Mouse (Mus musculus): ENCODE measurements around the gene C1qbp. TPM values are rescaled to one million over a fixed set of nuclear protein-coding genes. Genes with fewer than 3 reads are reported as not detected.
A peak's percentile ranks its signal among the peaks of the same experiment; 100 is the strongest.

The C1qbp gene
- polyA plus RNA-seq, 1 experiment from 2014 or later, result 274 TPM

DNA sequence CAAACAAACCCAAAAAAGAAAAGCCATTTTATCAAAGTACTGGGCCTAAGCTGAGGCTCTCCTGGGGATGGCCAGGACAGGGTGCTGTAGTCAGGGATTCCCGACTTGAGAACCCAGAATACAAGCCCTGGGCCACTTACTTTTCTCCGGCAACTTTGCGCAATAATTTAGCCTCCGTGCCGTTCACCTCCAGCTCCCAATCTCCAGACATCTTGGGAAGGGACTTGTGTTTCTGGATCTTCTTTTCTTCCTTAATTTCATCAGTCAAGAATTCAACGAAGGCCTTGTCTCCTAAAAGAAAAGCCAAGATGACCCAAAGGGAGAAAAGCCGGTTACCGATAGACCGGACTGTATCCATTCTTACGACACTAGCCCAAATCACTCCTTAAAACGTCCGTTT, 796 bp downstream of the C1qbp start:
- peak overlapping the region; percentile 82 for H3K9ac ChIP-seq (ENCODE audit: low read depth, low read length)
- ATAC-seq (replicated peaks; ENCODE audit: insufficient number of reproducible peaks, low FRiP score, low TSS enrichment), result no peak
- peak overlapping the region; percentile 80 for H3K4me3 ChIP-seq (ENCODE audit: low read depth, low read length)
- peaks cover 30% of the 10 kb centered on the region for H3K36me3 ChIP-seq (ENCODE audit: control insufficient read depth, insufficient read depth, low read length)
- H3K27me3 ChIP-seq (ENCODE audit: control insufficient read depth, insufficient read depth, low read length), result no peaks in the 10 kb centered on the region
- H3K4me2 ChIP-seq, result peak overlapping the region; percentile 87
- H3K27ac ChIP-seq (ENCODE audit: low read depth, low read length), result no peak overlapping the region
- H3K9me3 ChIP-seq (replicated peaks; ENCODE audit: control insufficient read depth, low read length), result no peaks in the 10 kb centered on the region
- peaks cover 7% of the 10 kb centered on the region for H3K4me1 ChIP-seq (ENCODE audit: control insufficient read depth, insufficient read depth, low read length)
- WGBS (ENCODE audit: insufficient replicate concordance), result 7% methylated on average over 12 of the region's 12 CpGs

- Histone ChIP-seq H3K4me1 (ENCODE audit: control insufficient read depth, insufficient read depth, low read length) (peaks cover 7% of the 10 kb centered on the region), H3K36me3 (ENCODE audit: control insufficient read depth, insufficient read depth, low read length) (peaks cover 36% of the 10 kb centered on the region), H3K4me3 (ENCODE audit: low read depth, low read length) (no peak overlapping the region), H3K27me3 (ENCODE audit: control insufficient read depth, insufficient read depth, low read length) (no peaks in the 10 kb centered on the region), H3K9ac (ENCODE audit: low read depth, low read length) (no peak overlapping the region), H3K4me2 (no peak overlapping the region; the same call in 1 of the 2 replicates), H3K9me3 (replicated peaks; ENCODE audit: control insufficient read depth, low read length) (no peaks in the 10 kb centered on the region), H3K27ac (ENCODE audit: low read depth, low read length) (no peak overlapping the region)
- ATAC-seq (replicated peaks; ENCODE audit: insufficient number of reproducible peaks, low FRiP score, low TSS enrichment), result no peak
- 87% methylated on average over 14 of the region's 14 CpGs for WGBS (ENCODE audit: insufficient replicate concordance)
Measured at GRCm38 (mm10) chr11:70980751-70981510, 1.9 kb downstream of the C1qbp start.

GRCm38 (mm10) chr11:70980232-70980631, 2.6 kb downstream of the C1qbp start:
- Histone ChIP-seq H3K4me1 (ENCODE audit: control insufficient read depth, insufficient read depth, low read length) (peaks cover 7% of the 10 kb centered on the region), H3K4me2 (no peak overlapping the region), H3K27me3 (ENCODE audit: control insufficient read depth, insufficient read depth, low read length) (no peaks in the 10 kb centered on the region), H3K36me3 (ENCODE audit: control insufficient read depth, insufficient read depth, low read length) (peaks cover 34% of the 10 kb centered on the region), H3K27ac (ENCODE audit: low read depth, low read length) (no peak overlapping the region), H3K9ac (ENCODE audit: low read depth, low read length) (no peak overlapping the region), H3K4me3 (ENCODE audit: low read depth, low read length) (no peak overlapping the region), H3K9me3 (replicated peaks; ENCODE audit: control insufficient read depth, low read length) (no peaks in the 10 kb centered on the region)
- ATAC-seq (replicated peaks; ENCODE audit: insufficient number of reproducible peaks, low FRiP score, low TSS enrichment), result no peak
- 80% methylated on average over 6 of the region's 6 CpGs for WGBS (ENCODE audit: insufficient replicate concordance)

- Histone ChIP-seq H3K9me3 (replicated peaks; ENCODE audit: control insufficient read depth, low read length) (no peaks in the 10 kb centered on the region), H3K4me2 (no peak overlapping the region), H3K27me3 (ENCODE audit: control insufficient read depth, insufficient read depth, low read length) (no peaks in the 10 kb centered on the region), H3K9ac (ENCODE audit: low read depth, low read length) (no peak overlapping the region), H3K27ac (ENCODE audit: low read depth, low read length) (no peak overlapping the region), H3K36me3 (ENCODE audit: control insufficient read depth, insufficient read depth, low read length) (peaks cover 30% of the 10 kb centered on the region), H3K4me1 (ENCODE audit: control insufficient read depth, insufficient read depth, low read length) (peaks cover 7% of the 10 kb centered on the region), H3K4me3 (ENCODE audit: low read depth, low read length) (no peak overlapping the region)
- WGBS (ENCODE audit: insufficient replicate concordance), result 80% methylated on average over 6 of the region's 6 CpGs
- no peak for ATAC-seq (replicated peaks; ENCODE audit: insufficient number of reproducible peaks, low FRiP score, low TSS enrichment)
Measured at GRCm38 (mm10) chr11:70977293-70977692, 5.5 kb downstream of the C1qbp start.

- no peaks in the 10 kb centered on the region for H3K27me3 ChIP-seq (ENCODE audit: control insufficient read depth, insufficient read depth, low read length)
- H3K4me1 ChIP-seq (ENCODE audit: control insufficient read depth, insufficient read depth, low read length), result peaks cover 4% of the 10 kb centered on the region; the same call in 1 of the 2 replicates
- WGBS (ENCODE audit: insufficient replicate concordance), result 78% methylated on average over 2 of the region's 2 CpGs
- H3K4me3 ChIP-seq (ENCODE audit: low read depth, low read length), result no peak overlapping the region
- H3K9me3 ChIP-seq (replicated peaks; ENCODE audit: control insufficient read depth, low read length), result no peaks in the 10 kb centered on the region
- no peak overlapping the region for H3K27ac ChIP-seq (ENCODE audit: low read depth, low read length)
- no peak overlapping the region for H3K4me2 ChIP-seq
- no peak overlapping the region for H3K9ac ChIP-seq (ENCODE audit: low read depth, low read length)
- peaks cover 26% of the 10 kb centered on the region for H3K36me3 ChIP-seq (ENCODE audit: control insufficient read depth, insufficient read depth, low read length)
- no peak for ATAC-seq (replicated peaks; ENCODE audit: insufficient number of reproducible peaks, low FRiP score, low TSS enrichment)
Measured at GRCm38 (mm10) chr11:70975193-70975592, 7.6 kb downstream of the C1qbp start.

DNA sequence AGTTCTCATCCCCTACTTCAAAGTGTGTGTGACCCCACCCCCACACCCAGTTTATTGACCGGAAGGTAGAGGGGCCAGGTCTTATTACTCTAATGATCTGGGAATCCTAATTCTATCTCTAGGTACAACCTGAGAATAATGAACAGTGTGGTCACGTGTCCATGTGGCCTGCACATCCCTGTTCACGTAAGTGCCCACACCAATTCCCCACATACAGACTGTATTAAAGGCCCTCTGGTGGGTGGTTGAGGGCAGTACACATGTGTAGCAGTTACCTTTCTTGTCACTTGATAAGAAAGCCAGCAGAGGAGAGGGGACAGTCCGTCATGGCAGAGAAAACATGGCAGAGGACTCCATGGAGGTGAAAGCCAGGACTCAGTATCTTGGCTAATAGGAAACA, 8.9 kb downstream of the C1qbp start:
- Histone ChIP-seq H3K27ac (ENCODE audit: low read depth, low read length) (no peak overlapping the region), H3K27me3 (ENCODE audit: control insufficient read depth, insufficient read depth, low read length) (no peaks in the 10 kb centered on the region), H3K4me3 (ENCODE audit: low read depth, low read length) (no peak overlapping the region), H3K36me3 (ENCODE audit: control insufficient read depth, insufficient read depth, low read length) (peaks cover 21% of the 10 kb centered on the region), H3K4me1 (ENCODE audit: control insufficient read depth, insufficient read depth, low read length) (peaks cover 4% of the 10 kb centered on the region; the same call in 1 of the 2 replicates), H3K4me2 (no peak overlapping the region), H3K9me3 (replicated peaks; ENCODE audit: control insufficient read depth, low read length) (no peaks in the 10 kb centered on the region), H3K9ac (ENCODE audit: low read depth, low read length) (no peak overlapping the region)
- 78% methylated on average over 4 of the region's 4 CpGs for WGBS (ENCODE audit: insufficient replicate concordance)
- no peak for ATAC-seq (replicated peaks; ENCODE audit: insufficient number of reproducible peaks, low FRiP score, low TSS enrichment)

DNA sequence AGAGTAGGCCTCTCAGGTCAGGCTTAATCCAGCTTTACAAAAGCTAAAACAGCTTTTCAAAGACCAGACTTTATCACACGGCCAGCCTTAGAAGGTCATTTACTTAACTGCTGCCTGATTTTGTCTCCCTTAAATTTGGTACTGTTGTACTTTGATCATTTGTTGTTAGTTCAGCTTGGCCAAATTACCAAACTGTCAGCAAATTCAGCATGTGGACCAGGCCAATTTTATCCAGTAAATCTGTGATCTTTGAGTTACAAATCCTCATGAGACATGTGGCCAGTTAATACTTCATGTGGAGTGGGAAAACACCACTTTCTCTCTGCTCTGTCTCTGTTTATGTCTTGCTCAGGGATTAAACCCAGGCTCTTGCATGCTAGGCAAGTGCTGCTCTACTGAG, 10.2 kb downstream of the C1qbp start:
- Histone ChIP-seq H3K36me3 (ENCODE audit: control insufficient read depth, insufficient read depth, low read length) (peaks cover 11% of the 10 kb centered on the region; the same call in 1 of the 2 replicates), H3K4me1 (ENCODE audit: control insufficient read depth, insufficient read depth, low read length) (peaks cover 12% of the 10 kb centered on the region), H3K27ac (ENCODE audit: low read depth, low read length) (no peak overlapping the region), H3K9me3 (replicated peaks; ENCODE audit: control insufficient read depth, low read length) (no peaks in the 10 kb centered on the region), H3K4me3 (ENCODE audit: low read depth, low read length) (no peak overlapping the region), H3K27me3 (ENCODE audit: control insufficient read depth, insufficient read depth, low read length) (no peaks in the 10 kb centered on the region), H3K4me2 (no peak overlapping the region), H3K9ac (ENCODE audit: low read depth, low read length) (no peak overlapping the region)
- no peak for ATAC-seq (replicated peaks; ENCODE audit: insufficient number of reproducible peaks, low FRiP score, low TSS enrichment)
- WGBS (ENCODE audit: insufficient replicate concordance), result 55% methylated on average over 1 of the region's 1 CpGs

- H3K9ac ChIP-seq (ENCODE audit: low read depth, low read length), result peak overlapping the region; percentile 65
- H3K4me3 ChIP-seq (ENCODE audit: low read depth, low read length), result peak overlapping the region; percentile 96
- H3K4me2 ChIP-seq, result peak overlapping the region; percentile 85
- no peaks in the 10 kb centered on the region for H3K27me3 ChIP-seq (ENCODE audit: control insufficient read depth, insufficient read depth, low read length)
- peak overlapping the region; percentile 86 for H3K27ac ChIP-seq (ENCODE audit: low read depth, low read length)
- peaks cover under 1% of the 10 kb centered on the region; the same call in 1 of the 2 replicates for H3K36me3 ChIP-seq (ENCODE audit: control insufficient read depth, insufficient read depth, low read length)
- peaks cover 12% of the 10 kb centered on the region for H3K4me1 ChIP-seq (ENCODE audit: control insufficient read depth, insufficient read depth, low read length)
- no peaks in the 10 kb centered on the region for H3K9me3 ChIP-seq (replicated peaks; ENCODE audit: control insufficient read depth, low read length)
- peak; percentile 47; the same call in 1 of the 2 replicates for ATAC-seq (replicated peaks; ENCODE audit: insufficient number of reproducible peaks, low FRiP score, low TSS enrichment)
- WGBS (ENCODE audit: insufficient replicate concordance), result 16% methylated on average over 24 of the region's 24 CpGs
Measured at GRCm38 (mm10) chr11:70970560-70971540, 12.0 kb downstream of the C1qbp start.
